8 mouse cellular contexts compared by ENCODE assay signal in the genomic region with DNA sequence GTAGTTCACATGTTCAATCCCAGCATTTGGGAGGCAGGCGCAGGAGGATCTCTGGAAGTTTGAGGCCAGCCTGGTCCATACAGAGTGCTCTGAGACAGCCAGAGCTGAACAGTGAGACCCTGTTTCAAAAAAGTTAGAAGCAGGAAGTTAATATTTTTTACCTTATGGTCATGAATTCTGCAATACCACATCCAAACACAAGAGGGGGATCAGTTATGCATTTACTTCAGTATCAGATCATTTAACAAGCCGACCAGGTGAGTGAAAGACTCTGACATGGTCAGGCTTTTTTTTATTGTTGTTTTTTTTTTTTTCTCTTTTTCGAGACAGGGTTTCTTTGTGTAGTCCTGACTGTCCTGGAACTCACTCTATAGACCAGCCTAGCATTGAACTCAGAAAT. TPM values are rescaled to one million over a fixed set of nuclear protein-coding genes. Genes with fewer than 3 reads are reported as not detected.
DNase-seq lines count a peak whose midpoint lies in the region; ATAC-seq lines count a peak whose summit lies in the region.

No protein-coding gene starts in this region.

- peak; percentile 36 for ATAC-seq in granulocyte monocyte progenitor cell, adult 5-6 weeks (replicated peaks; ENCODE audit: poor library complexity, severe bottlenecking)

- peak; percentile 40 for DNase-seq in gastrocnemius, adult 18-20 months (ENCODE audit: low spot score)
- DNase-seq in gastrocnemius, postnatal 25 days = no peak
- peak; percentile 46 to 77 for DNase-seq in spleen, postnatal 36 days (ENCODE audit: low spot score in 2 of 2)
- DNase-seq in spleen, adult 12 weeks (ENCODE audit: low spot score) = no peak
- peak; percentile 65 for DNase-seq in thymus, postnatal 14 days
- no peak for DNase-seq in layer of hippocampus, adult 9-10 months (ENCODE audit: low spot score)
- DNase-seq in urinary bladder, postnatal 4 days (ENCODE audit: low spot score in 2 of 2) = no peak

RNA-seq across cellular contexts. Expression of a gene that starts 2.5 kb away (rescaled TPM):
- 100 to 1,000 TPM; 465 to 471 TPM for total RNA-seq in gastrocnemius, adult 18-20 months (2021)
- 100 to 1,000 TPM; 444 to 447 TPM for total RNA-seq in gastrocnemius, postnatal 25 days (2021)
- 2,241 and 2,395 TPM in 2 replicates for total RNA-seq in granulocyte monocyte progenitor cell, adult 5-6 weeks (2014; fragmentation: Nextera tagmentation)
- total RNA-seq in granulocyte monocyte progenitor cell, adult 5-6 weeks (2017) = 1,241 and 1,301 TPM in 2 replicates

RNA-seq across cellular contexts. Expression of a gene that starts 10.5 kb away (rescaled TPM):
- total RNA-seq in gastrocnemius, adult 18-20 months (2021) = 10 to 100 TPM; 58.2 to 78.2 TPM
- total RNA-seq in gastrocnemius, postnatal 25 days (2021) = 10 to 100 TPM; 65.5 to 75.5 TPM
- total RNA-seq in granulocyte monocyte progenitor cell, adult 5-6 weeks (2014; fragmentation: Nextera tagmentation) = 29.7 and 33.6 TPM in 2 replicates
- total RNA-seq in granulocyte monocyte progenitor cell, adult 5-6 weeks (2017) = 44.8 and 45.8 TPM in 2 replicates

RNA-seq across cellular contexts. Expression of a gene that starts 18.3 kb away (rescaled TPM):
- 10 to 100 TPM; 11.3 to 11.8 TPM for total RNA-seq in gastrocnemius, adult 18-20 months (2021)
- 10 to 100 TPM; 11.7 TPM for total RNA-seq in gastrocnemius, postnatal 25 days (2021)
- total RNA-seq in granulocyte monocyte progenitor cell, adult 5-6 weeks (2014; fragmentation: Nextera tagmentation) = 26.2 and 28.1 TPM in 2 replicates
- 12.8 and 14.1 TPM in 2 replicates for total RNA-seq in granulocyte monocyte progenitor cell, adult 5-6 weeks (2017)

Comparison
In these comparisons a context has a peak if more than half of its experiments do, and no peak if none do; other contexts are left out.
1. DNase-seq: peak in gastrocnemius, adult 18-20 months (single experiment), spleen, postnatal 36 days (2 of 2) and thymus, postnatal 14 days (single experiment); none in gastrocnemius, postnatal 25 days (single experiment), spleen, adult 12 weeks (single experiment), layer of hippocampus, adult 9-10 months (single experiment) and urinary bladder, postnatal 4 days (0 of 2).